Mouse (Mus musculus): ENCODE results near the gene Ppp1r18. TPM values are rescaled to one million over a fixed set of nuclear protein-coding genes. Genes with fewer than 3 reads are reported as not detected.

Gene Ppp1r18
- polyA plus RNA-seq, 1 experiment from 2014 or later: 30.3 TPM

GRCm38 (mm10) chr17:35897644-35898573 is 32.5 kb downstream of the Ppp1r18 start:
- Histone ChIP-seq H3K27ac (replicated peaks) (0 out of 2 replicates have a peak overlapping the region, but pooled peaks have one; percentile 34), H3K27me3 (no peaks in the 10 kb centered on the region), H3K9ac (peak overlapping the region; percentile 19; the same call in 1 of the 2 replicates), H3K9me3 (replicated peaks) (no peaks in the 10 kb centered on the region), H3K4me2 (replicated peaks) (peak overlapping the region; percentile 99), H3K4me1 (peaks cover 18% of the 10 kb centered on the region), H3K36me3 (peaks cover 45% of the 10 kb centered on the region), H3K4me3 (replicated peaks) (peak overlapping the region; percentile 64)
- 38% methylated on average over 23 of the region's 23 CpGs for WGBS
- ATAC-seq (ENCODE audit: insufficient number of reproducible peaks, low FRiP score, low TSS enrichment, low read depth): peak; percentile 11; the same call in 1 of the 2 replicates

- no peaks in the 10 kb centered on the region for H3K9me3 ChIP-seq (replicated peaks)
- no peaks in the 10 kb centered on the region for H3K27me3 ChIP-seq
- peaks cover 47% of the 10 kb centered on the region for H3K36me3 ChIP-seq
- no peak for ATAC-seq (ENCODE audit: insufficient number of reproducible peaks, low FRiP score, low TSS enrichment, low read depth)
- 86% methylated on average over 3 of the region's 3 CpGs for WGBS
- no peak overlapping the region for H3K9ac ChIP-seq
- H3K27ac ChIP-seq (replicated peaks): no peak overlapping the region
- H3K4me2 ChIP-seq (replicated peaks): no peak overlapping the region
- H3K4me1 ChIP-seq: peaks cover 17% of the 10 kb centered on the region
- H3K4me3 ChIP-seq (replicated peaks): no peak overlapping the region
These were observed 35.2 kb downstream of the Ppp1r18 start for GRCm38 (mm10) chr17:35900636-35901035.

GRCm38 (mm10) chr17:35903343-35903991 is 38.1 kb downstream of the Ppp1r18 start:
- no peak for ATAC-seq (ENCODE audit: insufficient number of reproducible peaks, low FRiP score, low TSS enrichment, low read depth)
- no peak overlapping the region for H3K4me3 ChIP-seq (replicated peaks)
- no peaks in the 10 kb centered on the region for H3K9me3 ChIP-seq (replicated peaks)
- no peak overlapping the region for H3K9ac ChIP-seq
- no peaks in the 10 kb centered on the region for H3K27me3 ChIP-seq
- H3K4me2 ChIP-seq (replicated peaks): no peak overlapping the region
- WGBS: 86% methylated on average over 9 of the region's 9 CpGs
- H3K27ac ChIP-seq (replicated peaks): 0 out of 2 replicates have a peak overlapping the region, but pooled peaks have one; percentile 48
- H3K36me3 ChIP-seq: peaks cover 63% of the 10 kb centered on the region
- peaks cover 6% of the 10 kb centered on the region for H3K4me1 ChIP-seq

GRCm38 (mm10) chr17:35903992-35904355 is 38.6 kb downstream of the Ppp1r18 start:
- no peaks in the 10 kb centered on the region for H3K9me3 ChIP-seq (replicated peaks)
- WGBS: 76% methylated on average over 4 of the region's 4 CpGs
- no peaks in the 10 kb centered on the region for H3K27me3 ChIP-seq
- peaks cover 62% of the 10 kb centered on the region for H3K36me3 ChIP-seq
- no peak overlapping the region for H3K9ac ChIP-seq
- no peak for ATAC-seq (ENCODE audit: insufficient number of reproducible peaks, low FRiP score, low TSS enrichment, low read depth)
- peak overlapping the region; percentile 48; the same call in 1 of the 2 replicates for H3K27ac ChIP-seq (replicated peaks)
- H3K4me3 ChIP-seq (replicated peaks): no peak overlapping the region
- peaks cover 11% of the 10 kb centered on the region for H3K4me1 ChIP-seq
- H3K4me2 ChIP-seq (replicated peaks): no peak overlapping the region

GRCm38 (mm10) chr17:35905587-35905986 is 40.2 kb downstream of the Ppp1r18 start:
- H3K9me3 ChIP-seq (replicated peaks): no peaks in the 10 kb centered on the region
- peaks cover 48% of the 10 kb centered on the region for H3K36me3 ChIP-seq
- H3K4me3 ChIP-seq (replicated peaks): no peak overlapping the region
- H3K4me2 ChIP-seq (replicated peaks): no peak overlapping the region
- no peak for ATAC-seq (ENCODE audit: insufficient number of reproducible peaks, low FRiP score, low TSS enrichment, low read depth)
- 94% methylated on average over 1 of the region's 1 CpGs for WGBS
- no peak overlapping the region for H3K9ac ChIP-seq
- peaks cover 18% of the 10 kb centered on the region for H3K4me1 ChIP-seq
- no peaks in the 10 kb centered on the region for H3K27me3 ChIP-seq
- no peak overlapping the region for H3K27ac ChIP-seq (replicated peaks)

- peaks cover 59% of the 10 kb centered on the region for H3K36me3 ChIP-seq
These were observed 42.2 kb downstream of the Ppp1r18 start for GRCm38 (mm10) chr17:35907609-35908008.

GRCm38 (mm10) chr17:35909186-35909918 is 44.0 kb downstream of the Ppp1r18 start:
- no peaks in the 10 kb centered on the region for H3K27me3 ChIP-seq
- 14% methylated on average over 20 of the region's 20 CpGs for WGBS
- H3K4me1 ChIP-seq: peaks cover 18% of the 10 kb centered on the region
- peak overlapping the region; percentile 80 for H3K27ac ChIP-seq (replicated peaks)
- 0 out of 2 replicates have a peak, but pooled peaks have one; percentile 28 for ATAC-seq (ENCODE audit: insufficient number of reproducible peaks, low FRiP score, low TSS enrichment, low read depth)
- peaks cover 54% of the 10 kb centered on the region for H3K36me3 ChIP-seq
- peak overlapping the region; percentile 82 for H3K4me2 ChIP-seq (replicated peaks)
- peak overlapping the region; percentile 76 for H3K4me3 ChIP-seq (replicated peaks)
- no peaks in the 10 kb centered on the region for H3K9me3 ChIP-seq (replicated peaks)
- H3K9ac ChIP-seq: peak overlapping the region; percentile 62

More at GRCm38 (mm10) chr17:35907609-35908008, 42.2 kb downstream of the Ppp1r18 start:
- no peaks in the 10 kb centered on the region for H3K27me3 ChIP-seq
- H3K4me3 ChIP-seq (replicated peaks): no peak overlapping the region
- ATAC-seq (ENCODE audit: insufficient number of reproducible peaks, low FRiP score, low TSS enrichment, low read depth): no peak
- H3K4me1 ChIP-seq: peaks cover 18% of the 10 kb centered on the region
- H3K4me2 ChIP-seq (replicated peaks): no peak overlapping the region
- no peak overlapping the region for H3K27ac ChIP-seq (replicated peaks)
- WGBS: 76% methylated on average over 2 of the region's 2 CpGs
- no peak overlapping the region for H3K9ac ChIP-seq
- no peaks in the 10 kb centered on the region for H3K9me3 ChIP-seq (replicated peaks)

GRCm38 (mm10) chr17:35909919-35910369 is 44.6 kb downstream of the Ppp1r18 start, which contains the start of gene Atat1:
Gene Atat1, minus strand, starts transcription at chr17:35910075.
- WGBS: 3% methylated on average over 25 of the region's 25 CpGs
- H3K4me2 ChIP-seq (replicated peaks): peak within 1 kb of the TSS; percentile 82
- peaks cover 24% of the 10 kb centered on the region for H3K4me1 ChIP-seq
- H3K4me3 ChIP-seq (replicated peaks): peak within 1 kb of the TSS; percentile 76
- H3K36me3 ChIP-seq: peaks cover 52% of the 10 kb centered on the region
- H3K9me3 ChIP-seq (replicated peaks): no peaks in the 10 kb centered on the region
- H3K27me3 ChIP-seq: no peaks in the 10 kb centered on the region
- H3K9ac ChIP-seq: peak within 1 kb of the TSS; percentile 62
- ATAC-seq (ENCODE audit: insufficient number of reproducible peaks, low FRiP score, low TSS enrichment, low read depth): peak; percentile 74
- peak within 1 kb of the TSS; percentile 80 for H3K27ac ChIP-seq (replicated peaks)

GRCm38 (mm10) chr17:35914975-35915374 is 49.6 kb downstream of the Ppp1r18 start:
- H3K9ac ChIP-seq: no peak overlapping the region
- WGBS: 83% methylated on average over 6 of the region's 6 CpGs

GRCm38 (mm10) chr17:35915538-35916296 is 50.3 kb downstream of the Ppp1r18 start:
- 0 out of 2 replicates have a peak, but pooled peaks have one; percentile 0 for ATAC-seq (ENCODE audit: insufficient number of reproducible peaks, low FRiP score, low TSS enrichment, low read depth)
- Histone ChIP-seq H3K27ac (replicated peaks) (peak overlapping the region; percentile 98), H3K9me3 (replicated peaks) (no peaks in the 10 kb centered on the region), H3K27me3 (no peaks in the 10 kb centered on the region), H3K4me3 (replicated peaks) (peak overlapping the region; percentile 80), H3K4me2 (replicated peaks) (peak overlapping the region; percentile 80), H3K36me3 (peaks cover 25% of the 10 kb centered on the region), H3K9ac (peak overlapping the region; percentile 64), H3K4me1 (peaks cover 29% of the 10 kb centered on the region)
- 2% methylated on average over 28 of the region's 28 CpGs for WGBS

More at GRCm38 (mm10) chr17:35914975-35915374, 49.6 kb downstream of the Ppp1r18 start:
- H3K4me1 ChIP-seq: peaks cover 21% of the 10 kb centered on the region
- H3K4me3 ChIP-seq (replicated peaks): peak overlapping the region; percentile 80
- ATAC-seq (ENCODE audit: insufficient number of reproducible peaks, low FRiP score, low TSS enrichment, low read depth): no peak
- H3K27ac ChIP-seq (replicated peaks): no peak overlapping the region
- peaks cover 25% of the 10 kb centered on the region for H3K36me3 ChIP-seq
- H3K27me3 ChIP-seq: no peaks in the 10 kb centered on the region
- peak overlapping the region; percentile 80 for H3K4me2 ChIP-seq (replicated peaks)
- no peaks in the 10 kb centered on the region for H3K9me3 ChIP-seq (replicated peaks)

Measured in embryonic facial prominence, embryonic 15.5 days (tissue).